Comparison of ENCODE assay signal across 19 mouse cellular contexts in genomic region chr10:119730206-119730605, GRCm38 (mm10).
"Had no signal": no experiment of that assay in that cellular context is flagged by ENCODE, and none has a peak within 500 bp of the region (broad histone marks: within the 10 kb centered on the region; RNA-seq: fewer than 3 reads in every experiment).

No protein-coding gene starts in this region.

- H3K4me3 ChIP-seq: liver, embryonic 13.5 days; liver, embryonic 15.5 days; lung, embryonic 15.5 days; megakaryocyte, embryonic 14.5 days; midbrain, embryonic 12.5 days; neural tube, embryonic 12.5 days; stomach, embryonic 15.5 days had no signal

- H3K9me3 ChIP-seq: liver, embryonic 13.5 days; liver, embryonic 15.5 days; lung, embryonic 15.5 days; midbrain, embryonic 12.5 days; neural tube, embryonic 12.5 days; stomach, embryonic 15.5 days had no signal

- H3K27me3 ChIP-seq: liver, embryonic 13.5 days; liver, embryonic 15.5 days; lung, embryonic 15.5 days; megakaryocyte, embryonic 14.5 days; midbrain, embryonic 12.5 days; neural tube, embryonic 12.5 days; stomach, embryonic 15.5 days had no signal

- DNase-seq: liver, embryonic 13.5 days; liver, postnatal 0 days; lung, adult 2 months; lung, postnatal 14 days; lung, postnatal 36 days; right cerebral cortex, postnatal 14 days; thymus, adult 2 months; thymus, postnatal 25 days; thymus, postnatal 4 days had no signal

- H3K4me1 ChIP-seq: liver, embryonic 13.5 days; liver, embryonic 15.5 days; lung, embryonic 15.5 days; megakaryocyte, embryonic 14.5 days; midbrain, embryonic 12.5 days; stomach, embryonic 15.5 days had no signal

- H3K36me3 ChIP-seq: liver, embryonic 13.5 days; liver, embryonic 15.5 days; lung, embryonic 15.5 days; midbrain, embryonic 12.5 days; neural tube, embryonic 12.5 days; stomach, embryonic 15.5 days had no signal

- H3K27ac ChIP-seq: liver, embryonic 13.5 days; liver, embryonic 15.5 days; lung, embryonic 15.5 days; macrophage; midbrain, embryonic 12.5 days; neural tube, embryonic 12.5 days; stomach, embryonic 15.5 days; stomach, postnatal 0 days had no signal

- H3K9ac ChIP-seq: liver, embryonic 13.5 days; liver, embryonic 15.5 days; liver, postnatal 0 days; lung, embryonic 15.5 days; midbrain, embryonic 12.5 days; neural tube, embryonic 12.5 days; stomach, embryonic 15.5 days had no signal

- ATAC-seq: liver, postnatal 0 days; lung, postnatal 0 days; midbrain, embryonic 16.5 days had no signal

- H3K4me2 ChIP-seq: liver, embryonic 13.5 days; liver, embryonic 15.5 days; lung, embryonic 15.5 days; midbrain, embryonic 12.5 days; neural tube, embryonic 12.5 days; stomach, embryonic 15.5 days had no signal
